Mouse (Mus musculus): ENCODE measurements around the gene Jup. TPM values are rescaled to one million over a fixed set of nuclear protein-coding genes. Genes with fewer than 3 reads are reported as not detected.

Jup gene
- total RNA-seq, 2 experiments from 2014 or later: 51.2 to 53.7 TPM

DNA sequence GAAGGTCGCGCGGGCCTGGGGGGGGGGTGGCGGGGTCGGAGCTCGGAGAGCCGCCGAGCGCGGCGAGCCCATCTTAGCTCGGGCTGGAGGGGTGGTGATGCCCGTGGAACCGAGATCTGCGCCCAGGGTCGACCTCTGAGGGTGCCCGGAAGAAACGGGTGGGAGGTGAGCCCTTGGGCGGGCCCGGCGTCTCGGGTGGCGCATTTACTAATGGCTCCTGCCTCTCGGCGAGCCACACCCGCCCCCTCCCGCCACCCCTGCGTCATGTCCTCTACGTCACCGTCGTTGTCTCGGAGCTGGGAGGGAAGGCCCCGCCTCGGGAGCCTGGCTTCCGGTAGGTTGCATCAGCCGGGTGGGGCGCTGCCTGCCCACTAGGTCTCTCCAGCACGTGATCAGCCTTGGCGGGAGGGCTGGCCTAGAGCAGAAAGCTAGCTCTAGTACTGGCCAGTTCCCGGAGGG lies 77.4 kb downstream of the Jup start:
- Histone ChIP-seq H3K4me3 (peak overlapping the region; percentile 98), H3K27ac (peak overlapping the region; percentile 98)
- intact Hi-C loops (cut with DNase I): no loop called here
- peak; percentile 11 for TF ChIP-seq CTCF (IDR thresholded peaks at IDR 0.05)
- peak; percentile 90 to 94 for DNase-seq (ENCODE audit: extremely low spot score in 1 of 2, low spot score in 2 of 2)

DNA sequence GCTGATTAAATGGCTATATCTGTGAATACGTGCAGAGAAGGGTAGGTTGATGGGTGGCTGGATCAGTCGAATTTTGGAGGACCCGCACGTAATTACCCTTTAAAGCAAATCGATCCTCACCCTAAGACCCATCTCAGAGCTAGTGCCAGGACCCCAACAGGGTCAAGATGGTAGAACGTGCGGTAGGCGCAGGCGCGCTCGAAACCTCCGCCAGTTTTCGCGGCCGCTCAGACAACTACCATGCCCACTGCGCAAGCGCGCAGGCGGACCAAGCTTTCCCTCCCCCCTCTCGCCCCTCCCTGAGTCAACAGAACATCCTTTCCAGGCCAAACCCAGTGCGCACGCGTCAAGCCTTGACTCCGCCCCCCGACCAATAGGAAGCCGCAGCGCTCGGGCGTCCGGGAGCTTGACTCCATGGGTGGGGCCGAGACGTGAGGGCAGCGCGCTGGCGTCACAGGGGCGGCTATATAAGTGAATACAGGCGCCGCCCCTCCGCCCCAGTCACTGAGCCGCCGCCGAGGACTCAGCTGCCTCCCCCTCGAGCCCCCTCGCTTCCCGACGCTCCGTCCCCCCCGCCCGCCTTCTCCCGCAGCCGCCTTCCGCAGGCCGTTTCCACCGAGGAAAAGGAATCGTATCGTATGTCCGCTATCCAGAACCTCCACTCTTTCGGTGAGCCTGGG lies 77.9 kb downstream of the Jup start, which contains the start of gene Eif1:
TSS of gene Eif1 (plus strand) at position 394 of the 680 bp plus-strand sequence.
- peak within 1 kb of the TSS; percentile 98 for H3K27ac ChIP-seq
- peak within 1 kb of the TSS; percentile 98 for H3K4me3 ChIP-seq
- DNase-seq (ENCODE audit: extremely low spot score in 1 of 2, low spot score in 2 of 2): peak; percentile 100
- no peak; the same call in 1 of the 2 replicates for TF ChIP-seq CTCF (IDR thresholded peaks at IDR 0.05)
- intact Hi-C loops (cut with DNase I): loop anchor here (10.0 kb wide), 2 partner anchors 1095 to 1345 kb away; no protein-coding TSS in a partner anchor

Small RNA genes within 50 kb of the gene (microRNA-seq; reads per million reads assigned to microRNA genes)
- 0 reads per million in 2 experiments for gene Gm27374

Other genes with a start within 250 kb of the Jup start
- gene Krt19, start 249.1 kb downstream of the Jup start, total RNA-seq (2021): not detected
- 1 to 10 TPM; 3.2 to 3.4 TPM for gene Krt9, start 204.5 kb downstream of the Jup start, total RNA-seq (2021)
- gene Krt14, start 190.2 kb downstream of the Jup start, total RNA-seq (2021): not detected
- gene Krt16, start 148.9 kb downstream of the Jup start, total RNA-seq (2021): not detected
- gene Krt17, start 136.7 kb downstream of the Jup start, total RNA-seq (2021): not detected
- not detected for gene Krt42, start 127.9 kb downstream of the Jup start, total RNA-seq (2021)
- 100 to 1,000 TPM; 746 to 811 TPM for gene Eif1, start 77.9 kb downstream of the Jup start, total RNA-seq (2021)
- gene Gast, start 63.4 kb downstream of the Jup start, total RNA-seq (2021): not detected
- 100 to 1,000 TPM; 150 to 194 TPM for gene Hap1, start 41.6 kb downstream of the Jup start, total RNA-seq (2021)
- gene P3h4, start 17.1 kb upstream of the Jup start, total RNA-seq (2021): 1 to 10 TPM; 7.6 to 9.4 TPM
- gene Fkbp10, start 17.9 kb upstream of the Jup start, total RNA-seq (2021): 1 to 10 TPM; 3.6 to 4.8 TPM
- 10 to 100 TPM; 48.4 to 64.1 TPM for gene Nt5c3b, start 44.0 kb upstream of the Jup start, total RNA-seq (2021)
- gene Klhl10, start 44.2 kb upstream of the Jup start, total RNA-seq (2021): 1 to 10 TPM in 1 of 2 experiments, under 1 TPM in 1; 0.61 to 1.4 TPM
- gene Klhl11, start 75.0 kb upstream of the Jup start, total RNA-seq (2021): 100 to 1,000 TPM in 1 of 2 experiments, 10 to 100 TPM in 1; 98.9 to 109 TPM
- 100 to 1,000 TPM; 119 to 131 TPM for gene Acly, start 130.2 kb upstream of the Jup start, total RNA-seq (2021)
- gene Ttc25, start 147.8 kb upstream of the Jup start, total RNA-seq (2021): 1 to 10 TPM; 1.0 to 1.4 TPM
- 100 to 1,000 TPM; 117 to 121 TPM for gene Cnp, start 177.1 kb upstream of the Jup start, total RNA-seq (2021)
- 10 to 100 TPM; 13.2 to 13.6 TPM for gene Nkiras2, start 221.5 kb upstream of the Jup start, total RNA-seq (2021)
- gene Dnajc7, start 222.4 kb upstream of the Jup start, total RNA-seq (2021): 100 to 1,000 TPM; 248 to 263 TPM